Mouse (Mus musculus): ENCODE measurements around the gene Cerkl.

GRCm38 (mm10) chr2:79428022-79428421, 28.6 kb downstream of the Cerkl start:
- TF ChIP-seq CTCF (IDR thresholded peaks at IDR 0.05; ENCODE audit: low read depth, low read length) (no peak), POLR2A (IDR thresholded peaks at IDR 0.05; ENCODE audit: insufficient read depth, low read length) (no peak)

Measured in ES-Bruce4 (cell line).